Mouse (Mus musculus): ENCODE measurements around the gene Ripor1. TPM values are rescaled to one million over a fixed set of nuclear protein-coding genes. Genes with fewer than 3 reads are reported as not detected.

Ripor1 gene
- polyA plus RNA-seq, 1 experiment: 26.5 TPM

- Histone ChIP-seq H3K27ac (ENCODE audit: insufficient read depth, low read length) (no peak overlapping the region), H3K9ac (ENCODE audit: low read depth, poor library complexity, severe bottlenecking) (no peak overlapping the region), H3K36me3 (ENCODE audit: control insufficient read depth, insufficient read depth, low read length, poor library complexity, severe bottlenecking) (peaks cover 5% of the 10 kb centered on the region; the same call in 1 of the 2 replicates), H3K4me1 (ENCODE audit: control insufficient read depth, insufficient read depth, low read length) (no peaks in the 10 kb centered on the region), H3K4me3 (ENCODE audit: low read depth, low read length) (no peak overlapping the region), H3K27me3 (ENCODE audit: control insufficient read depth, insufficient read depth, low read length, poor library complexity, severe bottlenecking) (no peaks in the 10 kb centered on the region), H3K9me3 (replicated peaks; ENCODE audit: control insufficient read depth, insufficient read depth, low read length, poor library complexity, severe bottlenecking) (no peaks in the 10 kb centered on the region)
- TF ChIP-seq CTCF (IDR thresholded peaks at IDR 0.05; ENCODE audit: low read depth, low read length): no peak
- no peak for TF ChIP-seq EP300 (IDR thresholded peaks at IDR 0.05; ENCODE audit: insufficient read depth, low read depth, low read length)
- TF ChIP-seq POLR2A (IDR thresholded peaks at IDR 0.05; ENCODE audit: insufficient read depth, low read length): no peak
Measured at GRCm38 (mm10) chr8:105618279-105618634, 13.2 kb downstream of the Ripor1 start.

DNA sequence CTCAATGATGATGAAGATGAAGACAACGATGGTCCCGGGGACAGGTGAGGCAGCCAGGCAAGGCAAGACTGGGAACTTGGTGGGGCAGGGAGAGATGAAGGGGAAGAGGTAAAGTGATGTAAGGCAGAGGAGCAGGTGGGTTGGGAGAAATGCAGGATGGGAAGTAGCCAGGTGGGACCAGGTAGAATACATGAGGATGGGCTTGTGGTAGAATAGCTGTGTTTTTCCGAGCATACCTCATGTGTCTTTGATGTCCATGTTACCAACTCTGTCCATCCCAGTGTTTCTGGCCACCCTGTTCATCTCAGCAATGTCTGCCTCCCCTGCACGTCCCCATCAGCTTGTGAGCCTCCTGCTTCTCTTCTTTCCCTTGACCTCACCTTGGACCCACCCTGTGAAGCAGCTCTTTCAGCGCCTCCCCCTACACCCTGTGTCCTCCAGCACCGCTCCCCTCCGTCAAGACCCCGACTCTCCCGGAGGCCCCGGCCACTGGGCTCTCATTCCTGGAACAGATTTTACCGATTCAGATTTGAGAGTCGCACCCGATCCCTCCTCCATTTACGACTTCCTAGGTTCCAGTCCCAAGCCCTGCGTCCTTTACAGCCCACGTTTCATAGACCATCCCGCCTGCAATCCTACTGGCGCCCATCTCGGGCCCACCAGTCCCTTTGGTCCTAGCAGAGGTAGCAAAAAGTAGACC lies 14.0 kb downstream of the Ripor1 start:
- Histone ChIP-seq H3K27ac (ENCODE audit: insufficient read depth, low read length) (no peak overlapping the region), H3K4me3 (ENCODE audit: low read depth, low read length) (no peak overlapping the region), H3K36me3 (ENCODE audit: control insufficient read depth, insufficient read depth, low read length, poor library complexity, severe bottlenecking) (peaks cover 5% of the 10 kb centered on the region; the same call in 1 of the 2 replicates), H3K9me3 (replicated peaks; ENCODE audit: control insufficient read depth, insufficient read depth, low read length, poor library complexity, severe bottlenecking) (no peaks in the 10 kb centered on the region), H3K4me1 (ENCODE audit: control insufficient read depth, insufficient read depth, low read length) (peaks cover 3% of the 10 kb centered on the region), H3K9ac (ENCODE audit: low read depth, poor library complexity, severe bottlenecking) (no peak overlapping the region), H3K27me3 (ENCODE audit: control insufficient read depth, insufficient read depth, low read length, poor library complexity, severe bottlenecking) (no peaks in the 10 kb centered on the region)
- TF ChIP-seq CTCF (IDR thresholded peaks at IDR 0.05; ENCODE audit: low read depth, low read length): no peak
- TF ChIP-seq EP300 (IDR thresholded peaks at IDR 0.05; ENCODE audit: insufficient read depth, low read depth, low read length): no peak
- no peak for TF ChIP-seq POLR2A (IDR thresholded peaks at IDR 0.05; ENCODE audit: insufficient read depth, low read length)

GRCm38 (mm10) chr8:105620211-105620610 lies 15.2 kb downstream of the Ripor1 start:
- Histone ChIP-seq H3K4me3 (ENCODE audit: low read depth, low read length) (peak overlapping the region; percentile 11; the same call in 1 of the 2 replicates), H3K9me3 (replicated peaks; ENCODE audit: control insufficient read depth, insufficient read depth, low read length, poor library complexity, severe bottlenecking) (no peaks in the 10 kb centered on the region), H3K27ac (ENCODE audit: insufficient read depth, low read length) (no peak overlapping the region), H3K36me3 (ENCODE audit: control insufficient read depth, insufficient read depth, low read length, poor library complexity, severe bottlenecking) (peaks cover 5% of the 10 kb centered on the region; the same call in 1 of the 2 replicates), H3K4me1 (ENCODE audit: control insufficient read depth, insufficient read depth, low read length) (peaks cover 3% of the 10 kb centered on the region), H3K27me3 (ENCODE audit: control insufficient read depth, insufficient read depth, low read length, poor library complexity, severe bottlenecking) (no peaks in the 10 kb centered on the region), H3K9ac (ENCODE audit: low read depth, poor library complexity, severe bottlenecking) (0 out of 2 replicates have a peak overlapping the region, but pooled peaks have one; percentile 4)
- no peak for TF ChIP-seq CTCF (IDR thresholded peaks at IDR 0.05; ENCODE audit: low read depth, low read length)
- no peak for TF ChIP-seq EP300 (IDR thresholded peaks at IDR 0.05; ENCODE audit: insufficient read depth, low read depth, low read length)
- TF ChIP-seq POLR2A (IDR thresholded peaks at IDR 0.05; ENCODE audit: insufficient read depth, low read length): no peak

GRCm38 (mm10) chr8:105620946-105621720 lies 16.1 kb downstream of the Ripor1 start:
- Histone ChIP-seq H3K27ac (ENCODE audit: insufficient read depth, low read length) (no peak overlapping the region), H3K9ac (ENCODE audit: low read depth, poor library complexity, severe bottlenecking) (no peak overlapping the region), H3K27me3 (ENCODE audit: control insufficient read depth, insufficient read depth, low read length, poor library complexity, severe bottlenecking) (no peaks in the 10 kb centered on the region), H3K4me1 (ENCODE audit: control insufficient read depth, insufficient read depth, low read length) (peaks cover 3% of the 10 kb centered on the region), H3K4me3 (ENCODE audit: low read depth, low read length) (no peak overlapping the region), H3K9me3 (replicated peaks; ENCODE audit: control insufficient read depth, insufficient read depth, low read length, poor library complexity, severe bottlenecking) (no peaks in the 10 kb centered on the region), H3K36me3 (ENCODE audit: control insufficient read depth, insufficient read depth, low read length, poor library complexity, severe bottlenecking) (peaks cover 2% of the 10 kb centered on the region; the same call in 1 of the 2 replicates)
- TF ChIP-seq EP300 (IDR thresholded peaks at IDR 0.05; ENCODE audit: insufficient read depth, low read depth, low read length) (no peak), CTCF (IDR thresholded peaks at IDR 0.05; ENCODE audit: low read depth, low read length) (no peak), POLR2A (IDR thresholded peaks at IDR 0.05; ENCODE audit: insufficient read depth, low read length) (no peak)

DNA sequence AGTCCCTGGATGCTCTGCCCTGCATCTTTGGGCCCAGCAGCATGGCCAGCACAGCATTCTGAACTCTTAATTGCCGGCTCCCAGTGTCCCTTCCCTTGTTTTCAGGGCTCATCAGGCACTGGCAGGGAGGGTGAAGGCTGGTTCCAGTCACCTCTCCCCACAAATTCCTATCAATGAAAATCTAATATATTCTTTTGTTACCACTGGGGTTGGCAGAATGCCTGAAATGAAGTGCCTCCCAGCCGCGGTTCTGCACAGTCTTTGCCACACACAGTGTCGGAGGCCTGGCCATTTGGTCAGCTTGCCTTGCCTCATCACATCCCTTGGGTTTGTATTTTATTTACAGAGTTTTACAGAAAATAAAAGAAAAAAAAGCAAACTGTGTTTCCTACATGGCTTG lies 16.8 kb downstream of the Ripor1 start:
- Histone ChIP-seq H3K36me3 (ENCODE audit: control insufficient read depth, insufficient read depth, low read length, poor library complexity, severe bottlenecking) (no peaks in the 10 kb centered on the region), H3K4me1 (ENCODE audit: control insufficient read depth, insufficient read depth, low read length) (peaks cover 3% of the 10 kb centered on the region), H3K4me3 (ENCODE audit: low read depth, low read length) (no peak overlapping the region), H3K9me3 (replicated peaks; ENCODE audit: control insufficient read depth, insufficient read depth, low read length, poor library complexity, severe bottlenecking) (no peaks in the 10 kb centered on the region), H3K27me3 (ENCODE audit: control insufficient read depth, insufficient read depth, low read length, poor library complexity, severe bottlenecking) (no peaks in the 10 kb centered on the region), H3K27ac (ENCODE audit: insufficient read depth, low read length) (no peak overlapping the region), H3K9ac (ENCODE audit: low read depth, poor library complexity, severe bottlenecking) (no peak overlapping the region)
- TF ChIP-seq POLR2A (IDR thresholded peaks at IDR 0.05; ENCODE audit: insufficient read depth, low read length) (no peak), CTCF (IDR thresholded peaks at IDR 0.05; ENCODE audit: low read depth, low read length) (no peak), EP300 (IDR thresholded peaks at IDR 0.05; ENCODE audit: insufficient read depth, low read depth, low read length) (no peak)
